Mouse (Mus musculus) kidney, adult 2 months (tissue): ENCODE measurements around the gene Dusp7. TPM values are rescaled to one million over a fixed set of nuclear protein-coding genes. Genes with fewer than 3 reads are reported as not detected.

Experiments
- DNase-seq: peaks from one replicate; pipeline ENCODE4 v3.0.0; 2021
- H3K27ac ChIP-seq: fragments of 200-500 bp; 2 replicates; pipeline ENCODE4 v1.5.1; 2012; ENCODE audit warnings: low read depth, low read length, control low read depth, inconsistent platforms; ENCODE audit not compliant: insufficient read depth
- H3K27me3 ChIP-seq: fragments of 200-500 bp; replicated peaks from 2 replicates; pipeline ENCODE4 v1.6.1; 2012; ENCODE audit warnings: mild to moderate bottlenecking, moderate library complexity, low read length, inconsistent platforms; ENCODE audit not compliant: control insufficient read depth, insufficient read depth
- H3K36me3 ChIP-seq: fragments of 200-500 bp; 2 replicates; pipeline ENCODE4 v1.6.1; 2012; ENCODE audit warnings: mild to moderate bottlenecking, moderate library complexity, low read length, inconsistent platforms; ENCODE audit not compliant: control insufficient read depth, insufficient read depth
- H3K4me1 ChIP-seq: fragments of 200-500 bp; 2 replicates; pipeline ENCODE4 v1.6.1; 2011; ENCODE audit warnings: low read length; ENCODE audit not compliant: control insufficient read depth, insufficient read depth
- H3K4me3 ChIP-seq: fragments of 200-500 bp; 2 replicates; pipeline ENCODE4 v1.5.1; 2011; ENCODE audit warnings: mild to moderate bottlenecking, low read depth, low read length, control low read depth; ENCODE audit not compliant: insufficient read depth
- CTCF ChIP-seq: fragments of 200-500 bp; conservative IDR thresholded peaks from 2 replicates; pipeline ENCODE4 v1.5.1; 2011; ENCODE audit warnings: low read depth, mild to moderate bottlenecking, control low read depth, low read length, moderate library complexity, mixed read lengths; ENCODE audit not compliant: insufficient read depth, insufficient read length
- POLR2A ChIP-seq: fragments of 200-500 bp; IDR thresholded peaks from one replicate; pipeline ENCODE4 v1.6.1; 2011; ENCODE audit warnings: low read depth, low read length, control low read depth
- WGBS: fragments of 180-500 bp; shearing (Covaris S2); methylation state at CpG from one replicate; pipeline ENCODE4 v1.1.7; 2018; 5-methylcytosine and 5-hydroxymethylcytosine counted together
- polyA plus RNA-seq: library from polyadenylated mRNA; depleted of rRNA; stranded (reverse); fragments of >200 nt; gene quantifications from 2 replicates; pipeline ENCODE4 v1.2.3, GENCODE M21; 2012

Dusp7 gene
- polyA plus RNA-seq, 1 experiment = 38.8 TPM

DNA sequence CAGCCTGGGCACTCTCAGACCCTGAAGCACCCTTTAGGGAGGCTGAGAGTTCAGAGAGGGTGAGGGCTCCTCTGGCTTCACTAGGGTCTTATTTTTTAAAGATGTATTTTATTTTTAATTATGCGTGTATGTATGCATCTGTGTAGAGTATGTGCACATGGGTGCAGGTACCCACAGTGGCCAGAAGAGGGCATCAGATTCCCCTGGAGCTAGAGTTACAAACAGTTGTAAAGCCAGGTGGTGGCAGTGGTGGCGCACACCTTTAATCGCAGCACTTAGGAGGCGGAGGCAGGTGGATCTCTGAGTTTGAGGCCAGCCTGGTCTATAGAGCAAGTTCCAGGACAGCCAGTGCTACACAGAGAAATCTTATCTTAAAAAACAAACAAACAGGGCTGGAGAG lies 40.7 kb downstream of the Dusp7 start:
- Histone ChIP-seq H3K27ac (no peak overlapping the region), H3K4me1 (peaks cover 14% of the 10 kb centered on the region), H3K36me3 (no peaks in the 10 kb centered on the region), H3K4me3 (no peak overlapping the region), H3K27me3 (no peaks in the 10 kb centered on the region)
- 0 out of 2 replicates have a peak, but pooled peaks have one; percentile 16 for TF ChIP-seq CTCF
- no peak for TF ChIP-seq POLR2A
- DNase-seq = no peak
- WGBS = over 99% methylated on average over 4 of the region's 4 CpGs

DNA sequence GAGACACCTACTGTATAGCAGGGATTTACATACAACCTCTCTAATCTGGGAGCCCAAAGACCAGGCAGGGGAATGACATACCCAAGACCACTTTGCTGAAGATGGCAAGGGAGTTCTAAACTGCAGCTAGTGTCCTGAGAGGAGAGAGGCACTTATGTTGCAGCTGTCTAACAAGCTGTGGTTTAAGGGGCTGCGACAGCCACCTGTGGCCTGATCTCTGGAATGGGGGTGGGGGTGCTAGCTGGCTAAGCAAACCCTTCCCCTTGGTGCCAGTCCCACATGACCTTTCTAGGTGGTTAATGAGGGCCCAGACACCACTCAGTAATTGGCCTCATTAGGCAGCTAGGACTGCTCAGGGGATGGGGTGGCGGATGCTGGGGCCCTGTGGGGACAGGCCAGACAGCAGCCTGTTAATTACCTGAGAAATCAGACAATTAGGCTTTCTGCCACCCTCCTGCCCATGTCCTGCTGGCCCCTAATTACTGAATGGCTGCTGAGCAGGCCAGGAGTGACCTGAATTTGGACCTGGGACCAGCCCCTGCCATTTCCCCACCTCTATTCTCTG lies 41.7 kb downstream of the Dusp7 start:
- peaks cover 14% of the 10 kb centered on the region for H3K4me1 ChIP-seq
- H3K4me3 ChIP-seq = no peak overlapping the region
- H3K27ac ChIP-seq = no peak overlapping the region
- no peaks in the 10 kb centered on the region for H3K27me3 ChIP-seq
- no peak for DNase-seq
- no peaks in the 10 kb centered on the region for H3K36me3 ChIP-seq
- 93% methylated on average over 2 of the region's 2 CpGs for WGBS
- no peak for TF ChIP-seq CTCF
- no peak for TF ChIP-seq POLR2A

DNA sequence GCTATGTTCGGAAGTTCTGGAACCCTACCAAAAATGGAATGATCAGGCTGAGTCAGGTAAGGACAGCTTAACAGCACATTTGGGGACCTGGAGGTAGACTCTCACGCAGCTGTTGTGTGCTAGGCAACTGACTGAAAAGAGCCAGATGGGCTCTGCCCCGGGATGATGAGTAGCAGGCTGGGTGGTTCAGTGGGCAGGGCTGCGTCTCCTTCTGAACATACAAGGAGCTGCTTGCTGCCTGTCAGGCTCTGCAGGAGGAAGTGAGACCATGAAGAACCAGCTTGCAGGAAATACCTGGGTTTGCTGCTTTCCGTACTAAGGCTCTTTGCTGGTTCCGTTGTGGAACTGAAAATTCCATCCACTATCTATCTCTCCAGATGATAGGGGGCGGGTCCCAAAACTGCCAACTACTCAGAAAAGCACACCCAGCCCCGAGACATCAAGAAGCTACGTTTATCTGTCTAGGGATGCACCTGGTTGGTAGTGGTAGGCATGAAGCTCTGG lies 42.7 kb downstream of the Dusp7 start:
- Histone ChIP-seq H3K4me1 (peaks cover 6% of the 10 kb centered on the region), H3K27ac (no peak overlapping the region), H3K36me3 (no peaks in the 10 kb centered on the region), H3K4me3 (no peak overlapping the region), H3K27me3 (no peaks in the 10 kb centered on the region)
- TF ChIP-seq CTCF (no peak), POLR2A (no peak)
- 67% methylated on average over 9 of the region's 9 CpGs for whole genome bisulfite sequencing
- no peak for DNase-seq

DNA sequence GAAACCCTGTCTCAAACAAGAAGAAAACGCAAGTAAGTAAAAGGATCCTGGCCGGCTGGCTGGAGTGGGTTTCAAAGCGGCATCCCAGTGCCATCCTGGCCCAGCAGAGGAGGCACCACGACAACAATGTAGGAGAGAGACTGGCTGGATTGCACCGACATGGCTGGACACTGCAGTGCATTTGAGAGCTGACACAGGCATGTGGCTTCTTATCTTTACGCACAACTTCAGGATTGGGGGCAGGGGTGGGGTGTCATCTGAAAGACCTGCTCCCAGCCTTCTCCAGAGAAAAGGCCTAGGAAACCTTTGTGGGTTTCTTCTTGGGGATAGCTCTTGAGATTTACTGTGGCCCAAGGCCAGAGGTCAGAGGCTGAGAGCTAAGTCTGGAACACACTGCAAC lies 43.3 kb downstream of the Dusp7 start:
- no peaks in the 10 kb centered on the region for H3K27me3 ChIP-seq
- no peak overlapping the region for H3K27ac ChIP-seq
- no peak for DNase-seq
- no peak for TF ChIP-seq CTCF
- TF ChIP-seq POLR2A = no peak
- no peaks in the 10 kb centered on the region for H3K36me3 ChIP-seq
- H3K4me1 ChIP-seq = 0 out of 2 replicates have a peak, but pooled peaks cover 1% of the 10 kb centered on the region
- no peak overlapping the region for H3K4me3 ChIP-seq
- WGBS = 72% methylated on average over 6 of the region's 6 CpGs

DNA sequence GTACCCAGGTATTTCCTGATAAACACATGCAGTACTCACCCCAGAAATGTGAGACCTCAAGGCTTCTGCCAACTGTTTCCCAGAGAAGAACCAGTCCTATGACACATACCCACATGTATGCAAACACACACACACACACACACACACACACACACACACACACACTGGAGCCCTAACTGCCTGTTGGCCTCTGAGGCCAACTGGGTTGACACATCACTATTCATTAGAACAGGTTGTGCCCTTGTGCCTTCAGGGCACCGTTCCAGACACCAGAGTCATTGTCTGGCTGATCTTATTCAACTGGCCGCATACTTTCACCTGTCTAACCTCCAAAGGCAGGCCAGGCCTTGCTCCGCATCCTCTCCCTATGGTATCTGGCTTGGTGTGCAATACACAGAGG lies 43.8 kb downstream of the Dusp7 start:
- DNase-seq = no peak
- TF ChIP-seq CTCF (no peak), POLR2A (no peak)
- Histone ChIP-seq H3K36me3 (no peaks in the 10 kb centered on the region), H3K27ac (no peak overlapping the region), H3K4me3 (no peak overlapping the region), H3K27me3 (no peaks in the 10 kb centered on the region), H3K4me1 (no peaks in the 10 kb centered on the region)
- WGBS = 64% methylated on average over 3 of the region's 3 CpGs

DNA sequence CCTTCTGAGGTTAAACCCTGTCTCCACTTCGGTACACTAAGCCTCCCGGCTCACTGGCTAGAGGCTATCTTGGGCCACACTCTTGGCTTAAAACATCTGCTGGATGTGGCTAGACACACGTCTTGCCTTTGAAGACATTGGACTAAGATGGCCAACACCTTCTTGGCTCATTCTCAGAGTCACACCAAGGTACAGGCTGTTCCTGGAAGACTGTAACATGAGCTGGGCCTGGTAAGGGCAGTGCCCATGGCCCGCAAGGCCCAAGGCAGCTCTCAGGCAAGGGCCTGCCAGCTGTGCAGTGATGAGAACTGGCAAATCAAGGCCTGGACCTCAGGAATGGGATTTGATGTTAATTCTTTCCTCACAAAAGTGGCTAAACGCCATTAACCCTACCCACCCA lies 45.2 kb downstream of the Dusp7 start:
- Histone ChIP-seq H3K36me3 (no peaks in the 10 kb centered on the region), H3K4me3 (no peak overlapping the region), H3K27ac (no peak overlapping the region), H3K27me3 (no peaks in the 10 kb centered on the region), H3K4me1 (no peaks in the 10 kb centered on the region; the same call in 1 of the 2 replicates)
- DNase-seq = no peak
- 69% methylated on average over 5 of the region's 5 CpGs for WGBS
- no peak for TF ChIP-seq POLR2A
- TF ChIP-seq CTCF = no peak

DNA sequence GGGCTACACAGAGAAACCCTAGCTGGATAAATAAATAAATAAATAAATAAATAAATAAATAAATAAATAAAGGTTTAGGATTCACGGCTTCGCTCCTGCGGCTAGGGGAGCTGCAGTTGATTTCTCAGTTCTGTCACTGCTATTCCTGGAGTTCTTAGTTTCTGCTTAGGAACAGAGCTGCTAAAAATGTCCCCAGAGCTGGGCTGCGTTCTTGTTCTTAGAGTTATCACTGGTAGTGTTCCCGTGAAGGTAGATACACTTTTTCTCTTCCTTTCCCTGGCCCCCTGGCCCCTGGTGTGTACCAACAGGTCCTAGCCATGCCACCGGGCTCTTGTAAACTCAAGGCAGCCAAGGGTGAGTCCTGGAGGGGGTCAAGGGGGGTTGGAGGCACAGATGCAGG lies 48.4 kb downstream of the Dusp7 start:
- no peak for DNase-seq
- Histone ChIP-seq H3K27me3 (no peaks in the 10 kb centered on the region), H3K4me3 (no peak overlapping the region), H3K27ac (no peak overlapping the region), H3K36me3 (no peaks in the 10 kb centered on the region), H3K4me1 (peaks cover 6% of the 10 kb centered on the region)
- 92% methylated on average over 6 of the region's 6 CpGs for WGBS
- no peak for TF ChIP-seq CTCF
- TF ChIP-seq POLR2A = no peak
